ENCODE assay signal across 16 mouse cellular contexts in genomic region chr2:19351615-19352253, GRCm38 (mm10). TPM values are rescaled to one million over a fixed set of nuclear protein-coding genes. Genes with fewer than 3 reads are reported as not detected.
A peak's percentile ranks its signal among the peaks of the same experiment; 100 is the strongest.
DNase-seq lines count a peak whose midpoint lies in the region; TF ChIP-seq lines count a peak whose summit lies in the region.
"Had no signal": no experiment of that assay in that cellular context is flagged by ENCODE, and none has a peak within 500 bp of the region (broad histone marks: within the 10 kb centered on the region; RNA-seq: fewer than 3 reads in every experiment).

No protein-coding gene starts in this region.

- no peak for TF ChIP-seq CTCF in bone marrow macrophage, adult 2 months (IDR thresholded peaks at IDR 0.05; ENCODE audit: low read depth, low read length)

- TF ChIP-seq POLR2A in bone marrow macrophage, adult 2 months (IDR thresholded peaks at IDR 0.05; ENCODE audit: borderline replicate concordance, low read depth, low read length): no peak

- DNase-seq in layer of hippocampus, adult 9-10 months (ENCODE audit: low spot score): peak; percentile 22
- no peak for DNase-seq in layer of hippocampus, postnatal 14 days (ENCODE audit: low spot score in 2 of 2)
- peak; percentile 66 for DNase-seq in A20 (ENCODE audit: low read depth, low spot score)
- peak; percentile 34 to 51 for DNase-seq in monocyte, adult 2 months (ENCODE audit: low read depth in 1 of 2, low spot score in 2 of 2)
- no peak for DNase-seq in retina, postnatal 1 day
- no peak for DNase-seq in adrenal gland, adult 18-20 months (ENCODE audit: low spot score in 2 of 2)
- DNase-seq: adrenal gland, adult 8-10 months; cerebellum, adult 18-20 months; gastrocnemius, postnatal 10 days; kidney, postnatal 25 days; thymus, adult 2 months had no signal

- H3K4me3 ChIP-seq in bone marrow macrophage, adult 2 months (ENCODE audit: insufficient read depth, low read length): no peak overlapping the region; the same call in 1 of the 2 replicates
- H3K4me3 ChIP-seq: embryonic facial prominence, embryonic 12.5 days; heart, embryonic 10.5 days; midbrain, embryonic 12.5 days had no signal

- H3K4me1 ChIP-seq in bone marrow macrophage, adult 2 months (ENCODE audit: control insufficient read depth, insufficient read depth, low read length): peaks cover 21% of the 10 kb centered on the region
- H3K4me1 ChIP-seq: embryonic facial prominence, embryonic 12.5 days; heart, embryonic 10.5 days; midbrain, embryonic 12.5 days had no signal

- peak overlapping the region; percentile 80 for H3K27ac ChIP-seq in bone marrow macrophage, adult 2 months (ENCODE audit: insufficient read depth, low read depth, low read length)
- H3K27ac ChIP-seq: embryonic facial prominence, embryonic 12.5 days; heart, embryonic 10.5 days; liver, embryonic 14.5 days; midbrain, embryonic 12.5 days had no signal

RNA-seq across cellular contexts. Expression of gene Msrb2, which starts 19.5 kb away (rescaled TPM):
- 10 to 100 TPM; 22.3 to 22.4 TPM for total RNA-seq in layer of hippocampus, postnatal 14 days (2021)
- polyA plus RNA-seq in bone marrow macrophage, adult 2 months (2012; ENCODE audit: insufficient read depth, insufficient read length, missing spikeins): 17.2 and 21.5 TPM in 2 replicates
- 10 to 100 TPM; 24.6 to 27.9 TPM for total RNA-seq in adrenal gland, adult 18-20 months (2021)

Comparison
In these comparisons a context has a peak if more than half of its experiments do, and no peak if none do; other contexts are left out.
1. DNase-seq: peak in layer of hippocampus, adult 9-10 months (single experiment), A20 (single experiment) and monocyte, adult 2 months (2 of 2); none in layer of hippocampus, postnatal 14 days (0 of 2), retina, postnatal 1 day (single experiment) and adrenal gland, adult 18-20 months (0 of 2).